Mouse (Mus musculus) left cerebral cortex, adult 11 months (tissue): ENCODE data around the gene Ube2a.

Experiments used
- DNase-seq: peaks from one replicate; pipeline ENCODE4 v3.0.0; 2022; ENCODE audit warnings: low spot score

The Ube2a gene

DNA sequence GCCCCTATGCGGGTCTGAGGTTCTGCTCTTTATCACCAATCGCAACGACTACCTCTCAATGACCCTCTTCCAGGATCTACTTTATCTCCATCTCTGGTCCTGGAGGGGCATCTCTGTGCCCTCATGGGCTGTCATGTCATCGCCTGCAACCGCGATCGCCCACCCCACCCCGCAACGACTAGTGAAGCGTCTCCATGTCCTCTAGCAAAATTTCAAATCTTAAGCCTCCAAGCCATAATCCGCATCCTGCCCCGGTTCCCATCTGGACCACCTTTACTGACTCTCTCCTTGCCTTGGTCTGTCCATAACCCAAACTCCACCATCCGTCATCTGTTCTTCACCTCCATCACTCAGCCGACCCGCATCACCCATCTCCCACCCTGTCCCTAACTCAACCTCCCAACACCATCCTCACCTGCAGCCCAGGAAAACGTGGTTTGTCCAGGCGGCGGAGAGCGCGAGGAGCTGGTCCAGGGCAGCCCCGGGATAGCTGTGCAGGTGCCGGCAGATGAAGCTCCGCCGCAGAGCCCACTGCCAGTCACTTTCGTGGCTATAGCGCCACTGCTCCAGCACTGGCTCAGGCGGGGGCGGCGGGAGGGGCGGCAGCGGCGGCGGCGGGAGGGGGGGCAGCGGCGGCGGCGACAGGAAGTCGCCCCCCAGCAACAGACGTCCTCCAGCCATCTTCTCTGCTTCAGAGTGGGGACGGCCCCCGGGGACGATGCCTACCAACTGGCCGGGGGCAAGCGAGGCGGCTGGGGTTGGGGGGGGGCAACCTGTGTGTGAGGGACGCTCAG lies 28.8 kb downstream of the Ube2a start, which contains the start of gene Nkrf:
Nkrf (minus strand) TSS at position 579 of the 794 bp plus-strand sequence.
- DNase-seq: no peak

DNA sequence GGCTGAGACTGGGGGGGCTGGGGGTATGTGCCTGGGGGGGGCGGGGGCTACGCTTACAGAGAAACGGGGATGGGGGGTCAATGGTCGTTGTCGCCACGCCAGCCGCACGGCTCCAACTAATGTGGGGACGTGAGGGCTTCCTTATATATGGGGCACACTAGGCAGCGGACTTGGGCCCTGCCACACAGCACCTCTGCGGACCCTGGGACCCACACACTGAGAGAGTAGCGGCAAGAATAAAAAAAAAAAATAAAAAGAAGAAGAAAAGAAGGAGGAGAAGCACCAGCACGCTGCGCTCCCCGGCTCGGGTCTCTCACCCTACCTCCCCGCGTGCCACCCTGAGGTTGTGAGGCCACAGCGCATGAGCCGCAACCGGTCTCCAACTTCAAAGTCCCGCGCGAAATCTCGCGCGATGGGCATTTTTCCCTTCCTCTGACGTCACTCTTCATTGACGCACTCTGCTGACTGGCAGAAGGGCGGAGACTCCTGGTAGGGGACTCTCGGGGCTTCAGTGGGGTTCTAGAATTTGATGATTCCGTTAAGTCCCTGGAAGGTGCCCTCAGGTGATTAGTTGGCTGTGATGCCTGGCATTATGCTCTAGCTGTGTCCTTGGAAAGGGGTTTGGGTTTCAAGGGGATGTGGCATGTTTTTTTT lies 29.5 kb downstream of the Ube2a start:
- peak; percentile 89 for DNase-seq

DNA sequence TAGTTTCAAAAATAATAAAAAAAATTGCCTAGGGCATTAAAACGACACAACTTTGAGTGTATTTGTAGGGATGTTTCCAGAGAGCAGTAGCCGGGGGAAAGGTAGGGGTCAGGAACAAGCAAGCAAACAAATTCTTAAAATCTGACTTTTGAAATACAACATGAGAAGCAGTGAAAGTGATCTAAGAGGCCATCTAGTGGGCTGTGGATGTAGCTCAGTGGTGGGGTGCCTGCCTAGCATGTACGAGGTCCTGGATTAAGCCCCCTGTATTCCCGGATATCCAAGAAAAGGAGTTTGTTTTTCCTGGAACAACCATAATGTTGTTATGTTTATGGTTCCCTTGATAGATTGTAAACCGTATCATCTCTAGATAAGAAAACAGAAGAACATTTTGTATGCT lies 32.8 kb downstream of the Ube2a start:
- no peak for DNase-seq

GRCm38 (mm10) chrX:36911343-36911742 lies 37.6 kb downstream of the Ube2a start:
- no peak for DNase-seq

DNA sequence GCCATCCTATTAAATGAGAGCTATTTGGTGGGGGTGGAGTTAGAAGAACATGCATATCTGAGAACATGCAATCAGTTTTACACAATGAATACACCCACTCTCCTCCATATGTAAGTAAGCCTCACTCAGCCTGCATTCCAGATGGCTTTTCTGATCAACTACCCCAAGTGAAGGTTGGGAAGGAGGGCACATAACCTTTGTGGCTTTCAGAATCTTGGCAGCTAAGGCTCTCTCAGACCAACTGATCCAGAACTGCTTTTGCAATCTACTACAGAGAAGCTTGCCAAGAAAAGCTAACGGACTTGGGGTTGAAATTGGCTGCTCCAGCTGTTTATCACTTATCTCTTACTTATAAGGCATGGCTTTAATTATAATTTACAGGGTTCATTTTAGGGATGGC lies 44.0 kb downstream of the Ube2a start:
- DNase-seq: no peak

GRCm38 (mm10) chrX:36921346-36921745 lies 47.6 kb downstream of the Ube2a start:
- DNase-seq: no peak

GRCm38 (mm10) chrX:36928791-36929190 lies 55.1 kb downstream of the Ube2a start:
- DNase-seq: no peak

DNA sequence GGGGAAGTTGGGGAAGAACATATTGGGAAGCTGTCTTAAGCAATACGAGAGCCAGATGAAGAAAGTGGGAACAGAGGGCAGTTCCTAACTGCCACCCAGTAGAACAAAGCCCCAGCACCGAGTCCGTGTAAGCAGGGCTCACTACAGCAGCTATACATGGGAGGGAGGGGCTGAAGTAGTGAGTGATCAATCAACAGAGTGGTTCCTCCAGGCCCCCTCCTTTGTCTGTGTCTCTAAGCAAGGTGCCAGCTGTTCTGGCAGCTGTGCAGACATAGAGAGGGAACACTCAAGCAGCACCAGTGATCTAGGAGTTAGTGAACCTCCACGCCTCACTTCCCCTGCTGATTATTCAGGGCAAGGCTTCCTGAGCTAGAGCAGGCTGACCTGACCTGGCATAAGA lies 56.0 kb downstream of the Ube2a start:
- DNase-seq: no peak

GRCm38 (mm10) chrX:36930574-36930973 lies 56.9 kb downstream of the Ube2a start:
- no peak for DNase-seq
